Mouse (Mus musculus): ENCODE data around the gene Smdt1.

DNA sequence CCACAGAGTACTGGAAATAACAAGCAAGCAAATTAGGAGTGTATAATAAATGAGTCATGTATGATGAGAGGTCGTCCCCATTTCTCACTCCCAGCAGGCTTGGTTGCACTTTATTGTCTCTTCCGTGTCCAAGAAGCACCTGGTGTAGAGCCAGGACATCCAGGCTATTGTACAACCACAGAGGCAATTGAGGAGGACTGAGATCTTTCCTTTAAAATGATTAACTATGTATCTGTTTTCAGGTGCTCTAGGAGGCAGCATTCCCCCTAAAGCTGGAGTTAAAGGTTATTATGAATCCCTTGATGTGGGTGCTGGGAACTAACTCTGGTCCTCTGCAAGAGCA, 10.2 kb downstream of the Smdt1 start:
- no peak for TF ChIP-seq CTCF (IDR thresholded peaks at IDR 0.05; ENCODE audit: extremely low read depth, insufficient read length, insufficient replicate concordance, low read depth, low read length)
- TF ChIP-seq POLR2A (IDR thresholded peaks at IDR 0.05; ENCODE audit: low read depth, low read length) = no peak
